Mouse (Mus musculus) lung, postnatal 0 days (tissue): Measurements from ENCODE around the gene Serp1.

Experiments used
- CTCF ChIP-seq: IDR thresholded peaks from 2 replicates; pipeline ENCODE4 v1.5.1; 2016; ENCODE audit warnings: antibody characterized with exemption, mild to moderate bottlenecking
- EP300 ChIP-seq: IDR thresholded peaks from 2 replicates; pipeline ENCODE4 v1.6.1; 2016; ENCODE audit warnings: antibody characterized with exemption, mild to moderate bottlenecking, control low read depth

GRCm38 (mm10) chr3:58478755-58479455 lies 46.8 kb downstream of the Serp1 start:
- no peak for TF ChIP-seq CTCF
- no peak for TF ChIP-seq EP300
